Mouse (Mus musculus): Measurements from ENCODE around the gene Bbs7. TPM values are rescaled to one million over a fixed set of nuclear protein-coding genes. Genes with fewer than 3 reads are reported as not detected.

The Bbs7 gene
- polyA plus RNA-seq, 1 experiment from 2014 or later: 12.3 TPM

GRCm38 (mm10) chr3:36531242-36531641 is 82.0 kb downstream of the Bbs7 start:
- POLR2A ChIA-PET: no interaction called here

GRCm38 (mm10) chr3:36530781-36531180 is 82.5 kb downstream of the Bbs7 start:
- H3K27me3 ChIP-seq: peaks cover 39% of the 10 kb centered on the region
- ATAC-seq (no peak), DNase-seq (ENCODE audit: low read depth, low spot score) (no peak)
- TF ChIP-seq CTCF (IDR thresholded peaks at IDR 0.05): no peak
- in situ Hi-C loops (cut with MboI; ENCODE audit: low pct_unique_long_range_greater_than_20kb): no loop called here
- ChIA-PET POLR2A (no interaction called here), CTCF (interaction anchor here (1.2 kb wide), 1 partner anchor 10 kb away, joined by 3 read pairs; no protein-coding TSS in a partner anchor)

More at GRCm38 (mm10) chr3:36531242-36531641, 82.0 kb downstream of the Bbs7 start:
- in situ Hi-C loops (cut with MboI; ENCODE audit: low pct_unique_long_range_greater_than_20kb): no loop called here
- ATAC-seq: no peak
- TF ChIP-seq CTCF (IDR thresholded peaks at IDR 0.05): no peak
- peaks cover 38% of the 10 kb centered on the region for H3K27me3 ChIP-seq
- DNase-seq (ENCODE audit: low read depth, low spot score): no peak
- CTCF ChIA-PET: no interaction called here

GRCm38 (mm10) chr3:36530345-36530744 is 82.9 kb downstream of the Bbs7 start:
- in situ Hi-C loops (cut with MboI; ENCODE audit: low pct_unique_long_range_greater_than_20kb): no loop called here
- DNase-seq (ENCODE audit: low read depth, low spot score): no peak
- CTCF ChIA-PET: interaction anchor here (1.2 kb wide), 1 partner anchor 10 kb away, joined by 3 read pairs; no protein-coding TSS in a partner anchor
- peaks cover 39% of the 10 kb centered on the region for H3K27me3 ChIP-seq
- no peak for ATAC-seq
- no peak for TF ChIP-seq CTCF (IDR thresholded peaks at IDR 0.05)
- POLR2A ChIA-PET: no interaction called here

- ChIA-PET CTCF (no interaction called here), POLR2A (no interaction called here)
- in situ Hi-C loops (cut with MboI; ENCODE audit: low pct_unique_long_range_greater_than_20kb): no loop called here
- TF ChIP-seq CTCF (IDR thresholded peaks at IDR 0.05): no peak
- peaks cover 75% of the 10 kb centered on the region for H3K27me3 ChIP-seq
- no peak for DNase-seq (ENCODE audit: low read depth, low spot score)
- ATAC-seq: no peak
Measured at GRCm38 (mm10) chr3:36524466-36524865, 88.8 kb downstream of the Bbs7 start.

Other genes with a start within 250 kb of the Bbs7 start
- gene Anxa5, start 137.6 kb downstream of the Bbs7 start, polyA plus RNA-seq (2021): 987 TPM
- gene 1810062G17Rik, start 137.5 kb downstream of the Bbs7 start, polyA plus RNA-seq (2021): 1.2 TPM
- not detected for gene Gm11549, start 91.7 kb downstream of the Bbs7 start, polyA plus RNA-seq (2021)
- gene Exosc9, start 60.9 kb downstream of the Bbs7 start, polyA plus RNA-seq (2021): 64.6 TPM
- 114 TPM for gene Ccna2, start 41.3 kb downstream of the Bbs7 start, polyA plus RNA-seq (2021)
- gene Trpc3, start 76.7 kb upstream of the Bbs7 start, polyA plus RNA-seq (2021): 2.1 TPM
- gene 4932438A13Rik, start 249.6 kb upstream of the Bbs7 start, polyA plus RNA-seq (2021): 37.7 TPM